Mouse (Mus musculus) cerebellum, adult 2 months (tissue): Measurements from ENCODE around the gene Tbc1d4.

Experiments
- CTCF ChIP-seq: fragments of 200-500 bp; IDR thresholded peaks from 2 replicates; pipeline ENCODE4 v1.5.1; 2011; ENCODE audit warnings: low read depth, mild to moderate bottlenecking, control low read depth, low read length, moderate library complexity, borderline replicate concordance; ENCODE audit not compliant: insufficient read depth
- POLR2A ChIP-seq: fragments of 200-500 bp; IDR thresholded peaks from 2 replicates; pipeline ENCODE4 v1.6.1; 2011; ENCODE audit warnings: low read length, control low read depth, borderline replicate concordance; ENCODE audit not compliant: insufficient read depth

- TF ChIP-seq CTCF (no peak), POLR2A (no peak)
Measured at GRCm38 (mm10) chr14:101505805-101506204, 103.2 kb downstream of the Tbc1d4 start.
